Mouse (Mus musculus): ENCODE measurements at regions not wholly inside any gene's neighbourhood (a gene's known extent, or its start where the extent isn't known, plus 50 kb on each side); places are given as distances from the start of the nearest gene placed in this dataset.

- no peak for DNase-seq
- no peaks in the 10 kb centered on the region for H3K27me3 ChIP-seq (ENCODE audit: control insufficient read depth, insufficient read depth, low read length)
- H3K4me3 ChIP-seq (ENCODE audit: control insufficient read depth, insufficient read depth, low read length), result no peak overlapping the region
- WGBS, result 95% methylated on average over 2 of the region's 2 CpGs
- no peaks in the 10 kb centered on the region for H3K36me3 ChIP-seq (ENCODE audit: control insufficient read depth, insufficient read depth, low read length)
- no peak overlapping the region for H3K27ac ChIP-seq (ENCODE audit: control insufficient read depth, insufficient read depth, low read length)
- H3K4me1 ChIP-seq (replicated peaks; ENCODE audit: control insufficient read depth, insufficient read depth, low read length), result no peaks in the 10 kb centered on the region
- TF ChIP-seq POLR2A (IDR thresholded peaks at IDR 0.05; ENCODE audit: control insufficient read depth, extremely low read depth, insufficient read depth, low read length, poor library complexity) (no peak), CTCF (IDR thresholded peaks at IDR 0.05; ENCODE audit: borderline replicate concordance, control insufficient read depth, extremely low read depth, insufficient read depth, low read length, poor library complexity) (no peak)
These were observed 202.9 kb upstream of the Slco3a1 start for GRCm38 (mm10) chr7:74757469-74757868.

- TF ChIP-seq CTCF (IDR thresholded peaks at IDR 0.05; ENCODE audit: borderline replicate concordance, control insufficient read depth, extremely low read depth, insufficient read depth, low read length, poor library complexity), result no peak
- TF ChIP-seq POLR2A (IDR thresholded peaks at IDR 0.05; ENCODE audit: control insufficient read depth, extremely low read depth, insufficient read depth, low read length, poor library complexity), result no peak
- no peak for DNase-seq
- no peaks in the 10 kb centered on the region for H3K4me1 ChIP-seq (replicated peaks; ENCODE audit: control insufficient read depth, insufficient read depth, low read length)
These were observed 193.1 kb upstream of the Slco3a1 start for GRCm38 (mm10) chr7:74747704-74748103.

GRCm38 (mm10) chr7:74734941-74735340 lies 180.4 kb upstream of the Slco3a1 start:
- WGBS, result 95% methylated on average over 6 of the region's 6 CpGs
- no peak for DNase-seq
- no peaks in the 10 kb centered on the region for H3K36me3 ChIP-seq (ENCODE audit: control insufficient read depth, insufficient read depth, low read length)
- no peak overlapping the region for H3K4me3 ChIP-seq (ENCODE audit: control insufficient read depth, insufficient read depth, low read length)
- H3K4me1 ChIP-seq (replicated peaks; ENCODE audit: control insufficient read depth, insufficient read depth, low read length), result no peaks in the 10 kb centered on the region
- no peaks in the 10 kb centered on the region for H3K27me3 ChIP-seq (ENCODE audit: control insufficient read depth, insufficient read depth, low read length)
- TF ChIP-seq POLR2A (IDR thresholded peaks at IDR 0.05; ENCODE audit: control insufficient read depth, extremely low read depth, insufficient read depth, low read length, poor library complexity) (no peak), CTCF (IDR thresholded peaks at IDR 0.05; ENCODE audit: borderline replicate concordance, control insufficient read depth, extremely low read depth, insufficient read depth, low read length, poor library complexity) (no peak)
- no peak overlapping the region for H3K27ac ChIP-seq (ENCODE audit: control insufficient read depth, insufficient read depth, low read length)

More at GRCm38 (mm10) chr7:74747704-74748103, 193.1 kb upstream of the Slco3a1 start:
- no peaks in the 10 kb centered on the region for H3K27me3 ChIP-seq (ENCODE audit: control insufficient read depth, insufficient read depth, low read length)
- H3K4me3 ChIP-seq (ENCODE audit: control insufficient read depth, insufficient read depth, low read length), result no peak overlapping the region
- no peak overlapping the region for H3K27ac ChIP-seq (ENCODE audit: control insufficient read depth, insufficient read depth, low read length)
- 90% methylated on average over 1 of the region's 1 CpGs for WGBS
- H3K36me3 ChIP-seq (ENCODE audit: control insufficient read depth, insufficient read depth, low read length), result no peaks in the 10 kb centered on the region

GRCm38 (mm10) chr7:74726324-74726991 lies 171.9 kb upstream of the Slco3a1 start:
- no peak for TF ChIP-seq CTCF (IDR thresholded peaks at IDR 0.05; ENCODE audit: borderline replicate concordance, control insufficient read depth, extremely low read depth, insufficient read depth, low read length, poor library complexity)
- TF ChIP-seq POLR2A (IDR thresholded peaks at IDR 0.05; ENCODE audit: control insufficient read depth, extremely low read depth, insufficient read depth, low read length, poor library complexity), result no peak
- no peak overlapping the region for H3K27ac ChIP-seq (ENCODE audit: control insufficient read depth, insufficient read depth, low read length)
- no peak overlapping the region for H3K4me3 ChIP-seq (ENCODE audit: control insufficient read depth, insufficient read depth, low read length)
- H3K36me3 ChIP-seq (ENCODE audit: control insufficient read depth, insufficient read depth, low read length), result no peaks in the 10 kb centered on the region
- no peaks in the 10 kb centered on the region for H3K27me3 ChIP-seq (ENCODE audit: control insufficient read depth, insufficient read depth, low read length)
- no peaks in the 10 kb centered on the region for H3K4me1 ChIP-seq (replicated peaks; ENCODE audit: control insufficient read depth, insufficient read depth, low read length)
- WGBS, result 62% methylated on average over 8 of the region's 8 CpGs
- DNase-seq, result no peak

- 98% methylated on average over 14 of the region's 14 CpGs for WGBS
- Histone ChIP-seq H3K4me1 (replicated peaks; ENCODE audit: control insufficient read depth, insufficient read depth, low read length) (no peaks in the 10 kb centered on the region), H3K27me3 (ENCODE audit: control insufficient read depth, insufficient read depth, low read length) (no peaks in the 10 kb centered on the region), H3K36me3 (ENCODE audit: control insufficient read depth, insufficient read depth, low read length) (no peaks in the 10 kb centered on the region), H3K4me3 (ENCODE audit: control insufficient read depth, insufficient read depth, low read length) (no peak overlapping the region), H3K27ac (ENCODE audit: control insufficient read depth, insufficient read depth, low read length) (no peak overlapping the region)
- no peak for DNase-seq
- TF ChIP-seq CTCF (IDR thresholded peaks at IDR 0.05; ENCODE audit: borderline replicate concordance, control insufficient read depth, extremely low read depth, insufficient read depth, low read length, poor library complexity) (no peak), POLR2A (IDR thresholded peaks at IDR 0.05; ENCODE audit: control insufficient read depth, extremely low read depth, insufficient read depth, low read length, poor library complexity) (no peak)
These were observed 164.7 kb upstream of the Slco3a1 start for GRCm38 (mm10) chr7:74719321-74719720.

GRCm38 (mm10) chr7:74709993-74710581 lies 155.5 kb upstream of the Slco3a1 start:
- no peak for TF ChIP-seq CTCF (IDR thresholded peaks at IDR 0.05; ENCODE audit: borderline replicate concordance, control insufficient read depth, extremely low read depth, insufficient read depth, low read length, poor library complexity)
- no peak for TF ChIP-seq POLR2A (IDR thresholded peaks at IDR 0.05; ENCODE audit: control insufficient read depth, extremely low read depth, insufficient read depth, low read length, poor library complexity)
- Histone ChIP-seq H3K4me3 (ENCODE audit: control insufficient read depth, insufficient read depth, low read length) (no peak overlapping the region), H3K27ac (ENCODE audit: control insufficient read depth, insufficient read depth, low read length) (no peak overlapping the region), H3K36me3 (ENCODE audit: control insufficient read depth, insufficient read depth, low read length) (no peaks in the 10 kb centered on the region), H3K27me3 (ENCODE audit: control insufficient read depth, insufficient read depth, low read length) (no peaks in the 10 kb centered on the region), H3K4me1 (replicated peaks; ENCODE audit: control insufficient read depth, insufficient read depth, low read length) (no peaks in the 10 kb centered on the region)
- no peak for DNase-seq
- WGBS, result 85% methylated on average over 7 of the region's 7 CpGs

All from thymus, adult 2 months (tissue).